Mouse (Mus musculus) gastrocnemius, adult 8-10 months (tissue): ENCODE measurements around the gene Sln. TPM values are rescaled to one million over a fixed set of nuclear protein-coding genes. Genes with fewer than 3 reads are reported as not detected.

Experiments used
- DNase-seq, 2 experiments: peaks; one replicate each; pipeline ENCODE4 v3.0.0; 2022; ENCODE audit warnings: low spot score in 2 of 2
- total RNA-seq, 4 experiments: library from RNA; stranded (reverse); gene quantifications; 2 replicates each; pipeline ENCODE4 v1.2.4; 2022

The Sln gene
- total RNA-seq, result 1 to 10 TPM in 1 of 4 experiments, under 1 TPM in 3; 0.39 to 1.1 (median 0.65) TPM

GRCm38 (mm10) chr9:53849864-53850263, at the start of gene Sln:
Gene Sln, plus strand, starts transcription at chr9:53850164.
- DNase-seq, result no peak

GRCm38 (mm10) chr9:53802921-53803320, 47.0 kb upstream of the Sln start:
- DNase-seq, result no peak

GRCm38 (mm10) chr9:53806496-53807086, 43.4 kb upstream of the Sln start:
- no peak for DNase-seq

- no peak for DNase-seq
These were observed 36.5 kb upstream of the Sln start for GRCm38 (mm10) chr9:53813418-53813817.

GRCm38 (mm10) chr9:53818760-53819159, 31.2 kb upstream of the Sln start:
- no peak for DNase-seq

GRCm38 (mm10) chr9:53825318-53825717, 24.6 kb upstream of the Sln start:
- no peak for DNase-seq

- no peak for DNase-seq
These were observed 20.7 kb upstream of the Sln start for GRCm38 (mm10) chr9:53829081-53829865.

- DNase-seq, result no peak
These were observed 20.1 kb upstream of the Sln start for GRCm38 (mm10) chr9:53829866-53830209.

- peak; percentile 17 to 31 for DNase-seq
These were observed 14.9 kb upstream of the Sln start for GRCm38 (mm10) chr9:53835039-53835438.

- no peak for DNase-seq
These were observed 14.0 kb upstream of the Sln start for GRCm38 (mm10) chr9:53835976-53836375.

- no peak for DNase-seq
These were observed 11.1 kb upstream of the Sln start for GRCm38 (mm10) chr9:53838816-53839215.

GRCm38 (mm10) chr9:53848548-53848947, 1.4 kb upstream of the Sln start:
- no peak for DNase-seq

GRCm38 (mm10) chr9:53852158-53852557, 2.2 kb downstream of the Sln start:
- no peak for DNase-seq

GRCm38 (mm10) chr9:53853672-53854071, 3.7 kb downstream of the Sln start:
- no peak for DNase-seq

GRCm38 (mm10) chr9:53854525-53854924, 4.6 kb downstream of the Sln start:
- DNase-seq, result no peak

GRCm38 (mm10) chr9:53857864-53858263, 7.9 kb downstream of the Sln start:
- DNase-seq, result no peak

GRCm38 (mm10) chr9:53873239-53873638, 23.3 kb downstream of the Sln start:
- no peak for DNase-seq

GRCm38 (mm10) chr9:53877423-53877822, 27.5 kb downstream of the Sln start:
- DNase-seq, result no peak

- DNase-seq, result no peak
These were observed 33.8 kb downstream of the Sln start for GRCm38 (mm10) chr9:53883588-53884280.

- DNase-seq, result no peak
These were observed 40.1 kb downstream of the Sln start for GRCm38 (mm10) chr9:53890075-53890474.

- DNase-seq, result no peak
These were observed 45.9 kb downstream of the Sln start for GRCm38 (mm10) chr9:53895827-53896226.

- no peak for DNase-seq
These were observed 49.9 kb downstream of the Sln start for GRCm38 (mm10) chr9:53899836-53900235.
